Mouse (Mus musculus): ENCODE results near the gene Nova2. TPM values are rescaled to one million over a fixed set of nuclear protein-coding genes. Genes with fewer than 3 reads are reported as not detected.

Nova2 gene
- polyA plus RNA-seq, 1 experiment from 2014 or later, result 0.22 TPM

GRCm38 (mm10) chr7:19010581-19010980 is 84.9 kb downstream of the Nova2 start:
- Histone ChIP-seq H3K27ac (replicated peaks) (no peak overlapping the region; the same call in 1 of the 2 replicates), H3K9ac (ENCODE audit: low read length) (no peak overlapping the region), H3K27me3 (ENCODE audit: control insufficient read depth, insufficient read depth, low read length) (no peaks in the 10 kb centered on the region), H3K4me1 (replicated peaks; ENCODE audit: control insufficient read depth, insufficient read depth) (0 out of 2 replicates have a peak, but pooled peaks cover 2% of the 10 kb centered on the region), H3K4me2 (replicated peaks; ENCODE audit: low read depth) (no peak overlapping the region), H3K36me3 (ENCODE audit: control insufficient read depth, insufficient read depth, low read length) (no peaks in the 10 kb centered on the region), H3K4me3 (ENCODE audit: low read depth, low read length) (no peak overlapping the region), H3K9me3 (ENCODE audit: control insufficient read depth, low read length) (no peaks in the 10 kb centered on the region)
- TF ChIP-seq EP300 (optimal IDR thresholded peaks at IDR 0.05) (no peak), CTCF (IDR thresholded peaks at IDR 0.05; ENCODE audit: low read depth) (no peak)
- 65% methylated on average over 7 of the region's 7 CpGs for WGBS
- peak; percentile 58 for ATAC-seq (ENCODE audit: low FRiP score, low TSS enrichment)
- DNase-seq (ENCODE audit: low spot score), result peak; percentile 81

GRCm38 (mm10) chr7:19012025-19012621 is 86.4 kb downstream of the Nova2 start:
- 1% methylated on average over 31 of the region's 31 CpGs for WGBS
- Histone ChIP-seq H3K9ac (ENCODE audit: low read length) (peak overlapping the region; percentile 75), H3K36me3 (ENCODE audit: control insufficient read depth, insufficient read depth, low read length) (no peaks in the 10 kb centered on the region), H3K4me2 (replicated peaks; ENCODE audit: low read depth) (peak overlapping the region; percentile 67), H3K27me3 (ENCODE audit: control insufficient read depth, insufficient read depth, low read length) (no peaks in the 10 kb centered on the region), H3K27ac (replicated peaks) (peak overlapping the region; percentile 77), H3K4me1 (replicated peaks; ENCODE audit: control insufficient read depth, insufficient read depth) (no peaks in the 10 kb centered on the region), H3K4me3 (ENCODE audit: low read depth, low read length) (peak overlapping the region; percentile 30), H3K9me3 (ENCODE audit: control insufficient read depth, low read length) (no peaks in the 10 kb centered on the region)
- peak; percentile 80 for DNase-seq (ENCODE audit: low spot score)
- ATAC-seq (ENCODE audit: low FRiP score, low TSS enrichment), result peak; percentile 53
- TF ChIP-seq CTCF (IDR thresholded peaks at IDR 0.05; ENCODE audit: low read depth), result no peak
- no peak for TF ChIP-seq EP300 (optimal IDR thresholded peaks at IDR 0.05)

- H3K27ac ChIP-seq (replicated peaks), result no peak overlapping the region
- ATAC-seq (ENCODE audit: low FRiP score, low TSS enrichment), result no peak
Observed at GRCm38 (mm10) chr7:19012882-19013281, 87.2 kb downstream of the Nova2 start.

GRCm38 (mm10) chr7:19014452-19014851 is 88.8 kb downstream of the Nova2 start:
- H3K36me3 ChIP-seq (ENCODE audit: control insufficient read depth, insufficient read depth, low read length), result no peaks in the 10 kb centered on the region
- ATAC-seq (ENCODE audit: low FRiP score, low TSS enrichment) (no peak), DNase-seq (ENCODE audit: low spot score) (no peak)
- TF ChIP-seq CTCF (IDR thresholded peaks at IDR 0.05; ENCODE audit: low read depth) (peak; percentile 11; the same call in 1 of the 2 replicates), EP300 (optimal IDR thresholded peaks at IDR 0.05) (no peak)
- H3K9me3 ChIP-seq (ENCODE audit: control insufficient read depth, low read length), result no peaks in the 10 kb centered on the region
- no peak overlapping the region for H3K4me2 ChIP-seq (replicated peaks; ENCODE audit: low read depth)
- H3K27me3 ChIP-seq (ENCODE audit: control insufficient read depth, insufficient read depth, low read length), result no peaks in the 10 kb centered on the region
- no peaks in the 10 kb centered on the region for H3K4me1 ChIP-seq (replicated peaks; ENCODE audit: control insufficient read depth, insufficient read depth)
- H3K27ac ChIP-seq (replicated peaks), result no peak overlapping the region
- H3K4me3 ChIP-seq (ENCODE audit: low read depth, low read length), result no peak overlapping the region
- WGBS, result 63% methylated on average over 15 of the region's 15 CpGs
- H3K9ac ChIP-seq (ENCODE audit: low read length), result no peak overlapping the region

More at GRCm38 (mm10) chr7:19012882-19013281, 87.2 kb downstream of the Nova2 start:
- Histone ChIP-seq H3K4me3 (ENCODE audit: low read depth, low read length) (no peak overlapping the region), H3K4me2 (replicated peaks; ENCODE audit: low read depth) (peak overlapping the region; percentile 67; the same call in 1 of the 2 replicates), H3K36me3 (ENCODE audit: control insufficient read depth, insufficient read depth, low read length) (no peaks in the 10 kb centered on the region), H3K9me3 (ENCODE audit: control insufficient read depth, low read length) (no peaks in the 10 kb centered on the region), H3K9ac (ENCODE audit: low read length) (no peak overlapping the region), H3K27me3 (ENCODE audit: control insufficient read depth, insufficient read depth, low read length) (no peaks in the 10 kb centered on the region), H3K4me1 (replicated peaks; ENCODE audit: control insufficient read depth, insufficient read depth) (no peaks in the 10 kb centered on the region)
- no peak for DNase-seq (ENCODE audit: low spot score)
- WGBS, result 31% methylated on average over 2 of the region's 2 CpGs
- TF ChIP-seq EP300 (optimal IDR thresholded peaks at IDR 0.05) (no peak), CTCF (IDR thresholded peaks at IDR 0.05; ENCODE audit: low read depth) (no peak)

Other genes with a start within 250 kb of the Nova2 start
- gene Psg20, start 239.7 kb upstream of the Nova2 start, polyA plus RNA-seq (2015; fragmentation: Nextera tagmentation; extraction: Ambion mirVana), result not detected in 2 replicates
- gene Psg22, start 207.8 kb upstream of the Nova2 start, polyA plus RNA-seq (2015; fragmentation: Nextera tagmentation; extraction: Ambion mirVana), result not detected in 2 replicates
- not detected in 2 replicates for gene Psg19, start 127.4 kb upstream of the Nova2 start, polyA plus RNA-seq (2015; fragmentation: Nextera tagmentation; extraction: Ambion mirVana)
- gene Psg17, start 104.3 kb upstream of the Nova2 start, polyA plus RNA-seq (2015; fragmentation: Nextera tagmentation; extraction: Ambion mirVana), result 0.06 and 0.08 TPM in 2 replicates
- 1.3 and 1.4 TPM in 2 replicates for gene Mill2, start 85.9 kb upstream of the Nova2 start, polyA plus RNA-seq (2015; fragmentation: Nextera tagmentation; extraction: Ambion mirVana)
- gene Pglyrp1, start 54.6 kb upstream of the Nova2 start, polyA plus RNA-seq (2015; fragmentation: Nextera tagmentation; extraction: Ambion mirVana), result 103 and 110 TPM in 2 replicates
- gene Ccdc61, start 15.5 kb upstream of the Nova2 start, polyA plus RNA-seq (2015; fragmentation: Nextera tagmentation; extraction: Ambion mirVana), result 15.4 and 19.1 TPM in 2 replicates
- not detected in 2 replicates for gene Nanos2, start 61.5 kb downstream of the Nova2 start, polyA plus RNA-seq (2015; fragmentation: Nextera tagmentation; extraction: Ambion mirVana)
- 1.3 and 1.4 TPM in 2 replicates for gene Mypop, start 65.4 kb downstream of the Nova2 start, polyA plus RNA-seq (2015; fragmentation: Nextera tagmentation; extraction: Ambion mirVana)
- gene Irf2bp1, start 78.2 kb downstream of the Nova2 start, polyA plus RNA-seq (2015; fragmentation: Nextera tagmentation; extraction: Ambion mirVana), result 9.8 and 12.0 TPM in 2 replicates
- gene Foxa3, start 97.7 kb downstream of the Nova2 start, polyA plus RNA-seq (2015; fragmentation: Nextera tagmentation; extraction: Ambion mirVana), result 39.2 and 46.0 TPM in 2 replicates
- gene Sympk, start 98.5 kb downstream of the Nova2 start, polyA plus RNA-seq (2015; fragmentation: Nextera tagmentation; extraction: Ambion mirVana), result 9.1 and 9.6 TPM in 2 replicates
- not detected in 2 replicates for gene Rsph6a, start 128.8 kb downstream of the Nova2 start, polyA plus RNA-seq (2015; fragmentation: Nextera tagmentation; extraction: Ambion mirVana)
- gene Dmwd, start 150.3 kb downstream of the Nova2 start, polyA plus RNA-seq (2015; fragmentation: Nextera tagmentation; extraction: Ambion mirVana), result 4.5 and 7.0 TPM in 2 replicates
- gene Dmpk, start 158.0 kb downstream of the Nova2 start, polyA plus RNA-seq (2015; fragmentation: Nextera tagmentation; extraction: Ambion mirVana), result 91.3 and 103 TPM in 2 replicates
- 6.1 and 7.7 TPM in 2 replicates for gene Six5, start 168.7 kb downstream of the Nova2 start, polyA plus RNA-seq (2015; fragmentation: Nextera tagmentation; extraction: Ambion mirVana)
- gene Gm4969, start 192.5 kb downstream of the Nova2 start, polyA plus RNA-seq (2015; fragmentation: Nextera tagmentation; extraction: Ambion mirVana), result 0.72 and 0.76 TPM in 2 replicates
- 6.5 and 6.7 TPM in 2 replicates for gene Fbxo46, start 194.0 kb downstream of the Nova2 start, polyA plus RNA-seq (2015; fragmentation: Nextera tagmentation; extraction: Ambion mirVana)
- 11.3 and 11.8 TPM in 2 replicates for gene Qpctl, start 223.4 kb downstream of the Nova2 start, polyA plus RNA-seq (2015; fragmentation: Nextera tagmentation; extraction: Ambion mirVana)
- 96.9 and 103 TPM in 2 replicates for gene Snrpd2, start 223.8 kb downstream of the Nova2 start, polyA plus RNA-seq (2015; fragmentation: Nextera tagmentation; extraction: Ambion mirVana)
- 0.22 and 0.27 TPM in 2 replicates for gene Gipr, start 240.2 kb downstream of the Nova2 start, polyA plus RNA-seq (2015; fragmentation: Nextera tagmentation; extraction: Ambion mirVana)